Mouse (Mus musculus) liver, embryonic 12.5 days (tissue): ENCODE results near the gene Usp24. TPM values are rescaled to one million over a fixed set of nuclear protein-coding genes. Genes with fewer than 3 reads are reported as not detected.
A peak's percentile ranks its signal among the peaks of the same experiment; 100 is the strongest.
"Not testable (repeated sequence)": the region's sequence is repeated elsewhere in the genome, so short reads cannot be mapped to it uniquely, and the experiment has no call there.

Experiments
- ATAC-seq: fragments of 200-750 bp; cut with Nextera tagmentation; 2 replicates; pipeline ENCODE4 v1.8.0; 2017; ENCODE audit warnings: moderate number of reproducible peaks, mild to moderate bottlenecking, moderate library complexity
- H3K27ac ChIP-seq: fragments of 300-500 bp; sonication (generic); 2 replicates; pipeline ENCODE4 v1.5.1; 2016; ENCODE audit warnings: mild to moderate bottlenecking
- H3K27me3 ChIP-seq: fragments of 300-500 bp; sonication (generic); replicated peaks from 2 replicates; pipeline ENCODE4 v1.6.1; 2016; ENCODE audit warnings: mild to moderate bottlenecking, moderate library complexity
- H3K36me3 ChIP-seq: fragments of 300-500 bp; sonication (generic); 2 replicates; pipeline ENCODE4 v1.6.1; 2016; ENCODE audit warnings: mild to moderate bottlenecking, moderate library complexity
- H3K4me1 ChIP-seq: fragments of 300-500 bp; sonication (generic); 2 replicates; pipeline ENCODE4 v1.6.1; 2016
- H3K4me2 ChIP-seq: fragments of 300-500 bp; sonication (generic); 2 replicates; pipeline ENCODE4 v1.6.1; 2016; ENCODE audit warnings: mild to moderate bottlenecking, moderate library complexity
- H3K4me3 ChIP-seq: fragments of 300-500 bp; sonication (generic); 2 replicates; pipeline ENCODE4 v1.5.1; 2016; ENCODE audit warnings: mild to moderate bottlenecking, moderate library complexity
- H3K9ac ChIP-seq: fragments of 300-500 bp; sonication (generic); 2 replicates; pipeline ENCODE4 v1.6.1; 2016; ENCODE audit warnings: mild to moderate bottlenecking, moderate library complexity
- H3K9me3 ChIP-seq: fragments of 300-500 bp; sonication (generic); replicated peaks from 2 replicates; pipeline ENCODE4 v1.6.1; 2016; ENCODE audit warnings: mild to moderate bottlenecking, moderate library complexity
- WGBS: fragments of 180-500 bp; shearing (Covaris S2); methylation state at CpG from one replicate; pipeline ENCODE4 v1.1.7; 2016; ENCODE audit not compliant: insufficient replicate concordance; 5-methylcytosine and 5-hydroxymethylcytosine counted together
- polyA plus RNA-seq: library from polyadenylated mRNA; unstranded; fragments of >200 nt; fragmentation: Nextera tagmentation; extraction: Ambion mirVana; gene quantifications from 2 replicates; pipeline ENCODE4 v1.2.1, GENCODE M21; 2016

Usp24 gene
- polyA plus RNA-seq, 1 experiment from 2014 or later = 13.5 TPM

DNA sequence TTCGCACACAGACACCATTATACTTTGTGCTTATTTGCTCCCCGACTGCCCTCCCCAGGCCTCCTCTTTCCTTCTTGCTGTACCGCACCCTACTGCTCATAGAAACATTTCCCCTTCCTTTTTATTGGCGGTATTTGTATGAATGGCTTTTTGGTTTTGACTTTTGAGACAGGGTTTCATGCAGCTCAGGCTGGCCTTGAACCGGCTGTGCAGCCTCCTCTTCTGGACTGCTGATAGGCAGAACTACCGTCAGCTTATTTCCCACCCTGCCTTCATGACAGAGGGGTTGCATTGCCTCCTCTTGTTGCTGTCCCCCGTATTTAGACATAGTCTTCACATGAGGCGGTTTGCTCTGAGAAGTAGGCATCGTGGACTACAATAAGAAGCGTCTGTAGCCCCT, 6.8 kb downstream of the Usp24 start:
- H3K27me3 ChIP-seq = no peaks in the 10 kb centered on the region
- peak overlapping the region; percentile 12; the same call in 1 of the 2 replicates for H3K27ac ChIP-seq
- no peak for ATAC-seq
- peaks cover 38% of the 10 kb centered on the region for H3K36me3 ChIP-seq
- H3K9ac ChIP-seq = 0 out of 2 replicates have a peak overlapping the region, but pooled peaks have one; percentile 7
- H3K4me2 ChIP-seq = no peak overlapping the region
- H3K4me3 ChIP-seq = no peak overlapping the region
- peaks cover 85% of the 10 kb centered on the region for H3K4me1 ChIP-seq
- no peaks in the 10 kb centered on the region for H3K9me3 ChIP-seq
- WGBS = 76% methylated on average over 10 of the region's 10 CpGs

DNA sequence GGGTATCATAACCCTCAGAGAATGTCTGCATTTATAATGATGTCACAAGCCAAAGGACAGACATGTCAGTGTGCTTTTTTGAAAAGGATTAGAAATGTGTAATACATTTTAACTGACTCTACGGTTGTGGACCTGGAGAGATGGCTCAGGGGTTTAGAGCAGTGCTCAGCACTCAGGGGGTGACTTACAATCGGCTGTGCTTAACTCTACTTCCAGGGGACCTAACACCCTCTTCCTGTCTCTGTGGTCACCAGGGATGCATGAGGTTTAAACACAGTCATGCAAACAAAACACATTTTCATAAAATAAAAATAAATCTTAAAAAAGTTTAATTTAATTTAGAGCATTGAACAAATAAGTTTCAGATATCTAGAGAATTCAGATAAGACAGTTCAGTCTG, 7.3 kb downstream of the Usp24 start:
- Histone ChIP-seq H3K4me2 (no peak overlapping the region), H3K4me1 (peaks cover 84% of the 10 kb centered on the region), H3K4me3 (no peak overlapping the region), H3K9me3 (no peaks in the 10 kb centered on the region), H3K27ac (peak overlapping the region; percentile 12; the same call in 1 of the 2 replicates), H3K9ac (no peak overlapping the region), H3K36me3 (peaks cover 36% of the 10 kb centered on the region), H3K27me3 (no peaks in the 10 kb centered on the region)
- 51% methylated on average over 2 of the region's 2 CpGs for WGBS
- ATAC-seq = no peak

DNA sequence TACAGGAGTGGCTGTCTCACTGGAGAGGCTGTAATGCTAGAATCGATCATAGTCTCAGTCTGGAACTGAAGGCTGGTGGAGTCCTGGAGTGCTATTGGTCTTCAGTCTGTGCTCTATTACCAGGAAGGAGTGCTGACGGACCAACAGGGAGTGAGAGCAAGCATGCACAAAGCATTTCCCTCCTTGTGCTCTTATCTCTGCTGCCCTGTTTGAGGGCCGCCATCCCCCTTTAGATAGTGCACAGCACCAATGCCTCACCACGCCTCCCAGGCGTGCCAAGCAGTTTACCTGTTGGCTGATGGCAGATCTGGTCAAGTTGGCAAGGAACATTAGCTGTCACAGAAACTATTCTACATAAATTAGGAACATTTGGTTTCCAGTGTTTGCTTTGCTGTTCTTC, 11.4 kb downstream of the Usp24 start:
- Histone ChIP-seq H3K27me3 (no peaks in the 10 kb centered on the region), H3K9me3 (no peaks in the 10 kb centered on the region), H3K9ac (0 out of 2 replicates have a peak overlapping the region, but pooled peaks have one; percentile 28), H3K4me2 (peak overlapping the region; percentile 57), H3K4me3 (0 out of 2 replicates have a peak overlapping the region, but pooled peaks have one; percentile 21), H3K27ac (peak overlapping the region; percentile 88), H3K4me1 (peaks cover 78% of the 10 kb centered on the region), H3K36me3 (peaks cover 22% of the 10 kb centered on the region)
- WGBS = 28% methylated on average over 5 of the region's 5 CpGs
- ATAC-seq = peak; percentile 99

- no peaks in the 10 kb centered on the region for H3K27me3 ChIP-seq
- no peak overlapping the region for H3K9ac ChIP-seq
- H3K9me3 ChIP-seq = no peaks in the 10 kb centered on the region
- peak overlapping the region; percentile 58; the same call in 1 of the 2 replicates for H3K27ac ChIP-seq
- H3K36me3 ChIP-seq = peaks cover 17% of the 10 kb centered on the region
- WGBS = 51% methylated on average over 4 of the region's 4 CpGs
- ATAC-seq = no peak
- H3K4me2 ChIP-seq = 0 out of 2 replicates have a peak overlapping the region, but pooled peaks have one; percentile 4
- H3K4me1 ChIP-seq = peaks cover 81% of the 10 kb centered on the region
- H3K4me3 ChIP-seq = no peak overlapping the region
Observed at GRCm38 (mm10) chr4:106328704-106329103, 12.7 kb downstream of the Usp24 start.

- H3K27me3 ChIP-seq, H3K4me3 ChIP-seq, ATAC-seq, H3K4me2 ChIP-seq, H3K9ac ChIP-seq, H3K9me3 ChIP-seq: not testable (repeated sequence)
- Histone ChIP-seq H3K4me1 (peaks cover 82% of the 10 kb centered on the region), H3K27ac (peak overlapping the region; percentile 58; the same call in 1 of the 2 replicates), H3K36me3 (peaks cover 17% of the 10 kb centered on the region)
- 66% methylated on average over 6 of the region's 6 CpGs for WGBS
Observed at GRCm38 (mm10) chr4:106329171-106329570, 13.2 kb downstream of the Usp24 start.

DNA sequence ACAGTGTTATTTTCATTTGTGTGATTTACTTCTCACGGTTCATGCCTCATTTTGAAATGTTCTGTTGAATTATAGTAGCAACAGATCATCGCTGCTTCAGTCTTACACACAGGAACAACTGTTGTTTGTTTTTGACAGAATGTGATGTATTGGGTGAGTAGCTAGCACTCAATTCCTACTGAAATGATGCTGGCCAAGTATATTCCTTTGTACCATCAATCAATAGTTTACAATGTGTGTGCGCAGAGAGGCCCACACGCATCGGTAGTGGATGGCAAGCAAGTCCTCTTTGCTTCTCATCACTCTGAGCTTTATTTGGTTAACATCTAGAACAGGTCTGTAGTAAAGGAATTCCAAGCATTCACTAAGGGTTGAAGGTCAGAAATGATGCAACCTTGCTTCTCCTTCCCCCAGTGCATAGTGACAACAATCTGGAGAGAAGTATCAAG, 14.4 kb downstream of the Usp24 start:
- Histone ChIP-seq H3K4me1 (peaks cover 81% of the 10 kb centered on the region), H3K27me3 (no peaks in the 10 kb centered on the region), H3K27ac (peak overlapping the region; percentile 18; the same call in 1 of the 2 replicates), H3K4me2 (no peak overlapping the region), H3K4me3 (no peak overlapping the region), H3K36me3 (peaks cover 7% of the 10 kb centered on the region), H3K9me3 (no peaks in the 10 kb centered on the region), H3K9ac (no peak overlapping the region)
- no peak for ATAC-seq
- WGBS = 81% methylated on average over 5 of the region's 5 CpGs

DNA sequence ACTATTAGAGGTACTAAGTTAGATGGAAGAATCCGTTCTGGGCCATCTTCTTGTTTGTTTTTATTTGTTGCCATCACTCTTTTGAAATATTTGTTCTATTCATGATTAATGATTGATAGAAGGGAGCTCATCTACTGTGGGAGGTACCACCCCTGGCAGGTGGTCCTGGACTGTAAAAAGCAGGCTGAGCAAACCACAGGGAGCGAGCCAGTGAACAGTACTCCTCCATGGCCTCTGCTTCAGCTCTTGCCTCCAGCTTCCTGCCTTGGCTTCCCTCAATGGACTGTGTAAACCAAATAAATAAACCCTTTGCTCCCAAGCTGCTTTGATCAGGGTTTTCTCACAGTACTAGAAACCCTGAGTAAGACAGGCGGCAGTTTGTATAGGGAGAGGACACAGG, 17.1 kb downstream of the Usp24 start:
- 75% methylated on average over 3 of the region's 3 CpGs for WGBS
- peak overlapping the region; percentile 58; the same call in 1 of the 2 replicates for H3K27ac ChIP-seq
- no peak overlapping the region for H3K4me2 ChIP-seq
- H3K9me3 ChIP-seq = no peaks in the 10 kb centered on the region
- H3K27me3 ChIP-seq = no peaks in the 10 kb centered on the region
- H3K36me3 ChIP-seq = peaks cover 2% of the 10 kb centered on the region; the same call in 1 of the 2 replicates
- peaks cover 66% of the 10 kb centered on the region for H3K4me1 ChIP-seq
- no peak overlapping the region for H3K9ac ChIP-seq
- ATAC-seq = no peak
- H3K4me3 ChIP-seq = no peak overlapping the region

GRCm38 (mm10) chr4:106333584-106333983, 17.6 kb downstream of the Usp24 start:
- 30% methylated on average over 2 of the region's 2 CpGs for WGBS
- peaks cover 2% of the 10 kb centered on the region; the same call in 1 of the 2 replicates for H3K36me3 ChIP-seq
- no peak overlapping the region for H3K4me3 ChIP-seq
- no peak overlapping the region for H3K4me2 ChIP-seq
- H3K27ac ChIP-seq = peak overlapping the region; percentile 66
- H3K27me3 ChIP-seq = no peaks in the 10 kb centered on the region
- ATAC-seq = no peak
- no peaks in the 10 kb centered on the region for H3K9me3 ChIP-seq
- no peak overlapping the region for H3K9ac ChIP-seq
- peaks cover 66% of the 10 kb centered on the region for H3K4me1 ChIP-seq

- H3K9me3 ChIP-seq = no peaks in the 10 kb centered on the region
- ATAC-seq = peak; percentile 62
- H3K27me3 ChIP-seq = no peaks in the 10 kb centered on the region
- H3K9ac ChIP-seq = no peak overlapping the region
- WGBS = 25% methylated on average over 1 of the region's 1 CpGs
- H3K27ac ChIP-seq = no peak overlapping the region
- H3K4me2 ChIP-seq = no peak overlapping the region
- H3K4me1 ChIP-seq = peaks cover 68% of the 10 kb centered on the region
- H3K4me3 ChIP-seq = no peak overlapping the region
- peaks cover 1% of the 10 kb centered on the region for H3K36me3 ChIP-seq
Observed at GRCm38 (mm10) chr4:106335858-106336257, 19.8 kb downstream of the Usp24 start.

DNA sequence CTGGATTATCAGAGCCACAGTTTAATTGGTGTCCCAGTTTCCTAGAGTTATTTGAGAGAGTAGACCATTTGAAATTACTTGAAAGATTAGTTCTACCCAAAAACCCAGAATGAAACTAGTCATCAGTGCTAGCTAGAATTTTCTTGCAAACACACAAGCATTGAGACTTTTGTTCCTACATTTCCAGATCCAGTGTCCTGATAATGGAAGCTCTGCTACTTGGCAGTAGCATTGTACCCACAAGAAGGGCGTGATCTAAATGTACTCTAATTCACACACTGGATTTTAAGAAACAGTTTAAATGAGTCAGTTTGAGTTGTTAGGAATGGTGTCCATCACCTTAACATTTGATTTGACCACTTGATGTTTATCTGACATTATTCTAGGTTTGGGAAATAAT, 31.7 kb downstream of the Usp24 start:
- H3K4me3 ChIP-seq = no peak overlapping the region
- 75% methylated on average over 1 of the region's 1 CpGs for WGBS
- no peaks in the 10 kb centered on the region for H3K4me1 ChIP-seq
- no peak overlapping the region for H3K4me2 ChIP-seq
- no peaks in the 10 kb centered on the region for H3K9me3 ChIP-seq
- ATAC-seq = no peak
- H3K36me3 ChIP-seq = peaks cover 84% of the 10 kb centered on the region
- no peaks in the 10 kb centered on the region for H3K27me3 ChIP-seq
- no peak overlapping the region for H3K9ac ChIP-seq
- H3K27ac ChIP-seq = no peak overlapping the region

- WGBS = 66% methylated on average over 2 of the region's 2 CpGs
- H3K9me3 ChIP-seq, H3K4me1 ChIP-seq, H3K9ac ChIP-seq, H3K27ac ChIP-seq, H3K4me3 ChIP-seq, H3K27me3 ChIP-seq, H3K4me2 ChIP-seq, ATAC-seq: not testable (repeated sequence)
- peaks cover 79% of the 10 kb centered on the region for H3K36me3 ChIP-seq
Observed at GRCm38 (mm10) chr4:106355025-106355424, 39.0 kb downstream of the Usp24 start.

GRCm38 (mm10) chr4:106370013-106370412, 54.0 kb downstream of the Usp24 start:
- no peaks in the 10 kb centered on the region for H3K9me3 ChIP-seq
- no peak overlapping the region for H3K4me3 ChIP-seq
- no peaks in the 10 kb centered on the region for H3K27me3 ChIP-seq
- H3K4me2 ChIP-seq = no peak overlapping the region
- no peak overlapping the region for H3K27ac ChIP-seq
- no peak overlapping the region for H3K9ac ChIP-seq
- H3K4me1 ChIP-seq = no peaks in the 10 kb centered on the region
- 65% methylated on average over 6 of the region's 6 CpGs for WGBS
- ATAC-seq = no peak
- peaks cover 79% of the 10 kb centered on the region for H3K36me3 ChIP-seq

GRCm38 (mm10) chr4:106375857-106376256, 59.8 kb downstream of the Usp24 start:
- Histone ChIP-seq H3K27ac (no peak overlapping the region), H3K9me3 (no peaks in the 10 kb centered on the region), H3K4me3 (no peak overlapping the region), H3K27me3 (no peaks in the 10 kb centered on the region), H3K9ac (no peak overlapping the region), H3K4me1 (no peaks in the 10 kb centered on the region), H3K4me2 (no peak overlapping the region), H3K36me3 (peaks cover 88% of the 10 kb centered on the region)
- 14% methylated on average over 1 of the region's 1 CpGs for WGBS
- ATAC-seq = no peak
